Comparison of ENCODE assay signal across 23 mouse cellular contexts in genomic region chr12:52780216-52780615, GRCm38 (mm10).
DNase-seq lines count a peak whose midpoint lies in the region; ATAC-seq lines count a peak whose summit lies in the region.
"Had no signal": no experiment of that assay in that cellular context is flagged by ENCODE, and none has a peak within 500 bp of the region (broad histone marks: within the 10 kb centered on the region; RNA-seq: fewer than 3 reads in every experiment).

No protein-coding gene starts in this region.

- H3K4me3 ChIP-seq in hindbrain, embryonic 11.5 days (ENCODE audit: low read depth, low read length) = no peak overlapping the region
- no peak overlapping the region for H3K4me3 ChIP-seq in hindbrain, embryonic 10.5 days
- H3K4me3 ChIP-seq in hindbrain, embryonic 14.5 days (replicated peaks; ENCODE audit: low read length) = no peak overlapping the region
- no peak overlapping the region for H3K4me3 ChIP-seq in neural tube, embryonic 15.5 days (replicated peaks)
- H3K4me3 ChIP-seq: forebrain, embryonic 10.5 days; gastrocnemius, adult 2 months; heart, embryonic 10.5 days; limb, embryonic 12.5 days had no signal

- no peak for ATAC-seq in hindbrain, embryonic 11.5 days (ENCODE audit: low FRiP score)
- ATAC-seq in hindbrain, embryonic 14.5 days (ENCODE audit: low FRiP score) = no peak
- ATAC-seq in neural tube, embryonic 15.5 days (ENCODE audit: low FRiP score) = no peak
- ATAC-seq: activated CD4-positive, CD25-positive, alpha-beta regulatory T cell, adult 4 months; intestine, embryonic 16.5 days; liver, postnatal 0 days had no signal

- H3K4me2 ChIP-seq in hindbrain, embryonic 11.5 days (replicated peaks; ENCODE audit: low read depth, low read length) = no peak overlapping the region
- no peak overlapping the region; the same call in 1 of the 2 replicates for H3K4me2 ChIP-seq in hindbrain, embryonic 14.5 days (replicated peaks)
- no peak overlapping the region for H3K4me2 ChIP-seq in neural tube, embryonic 15.5 days
- H3K4me2 ChIP-seq: limb, embryonic 12.5 days; liver, embryonic 11.5 days; midbrain, embryonic 11.5 days had no signal

- no peaks in the 10 kb centered on the region; the same call in 1 of the 2 replicates for H3K4me1 ChIP-seq in hindbrain, embryonic 11.5 days (replicated peaks; ENCODE audit: control insufficient read depth, insufficient read depth, low read length)
- H3K4me1 ChIP-seq in hindbrain, embryonic 10.5 days (replicated peaks) = peaks cover 42% of the 10 kb centered on the region
- peaks cover 26% of the 10 kb centered on the region for H3K4me1 ChIP-seq in hindbrain, embryonic 14.5 days (replicated peaks; ENCODE audit: control insufficient read depth, insufficient read depth, low read length)
- H3K4me1 ChIP-seq in neural tube, embryonic 15.5 days = peaks cover 17% of the 10 kb centered on the region

- no peaks in the 10 kb centered on the region for H3K9me3 ChIP-seq in hindbrain, embryonic 11.5 days (ENCODE audit: control insufficient read depth, low read length)
- H3K9me3 ChIP-seq in hindbrain, embryonic 10.5 days = no peaks in the 10 kb centered on the region
- no peaks in the 10 kb centered on the region for H3K9me3 ChIP-seq in hindbrain, embryonic 14.5 days (ENCODE audit: control insufficient read depth, low read length)
- no peaks in the 10 kb centered on the region for H3K9me3 ChIP-seq in neural tube, embryonic 15.5 days (replicated peaks)
- H3K9me3 ChIP-seq: forebrain, embryonic 10.5 days; heart, embryonic 10.5 days; limb, embryonic 12.5 days had no signal

- 38% methylated on average over 5 of the region's 5 CpGs for WGBS in hindbrain, embryonic 11.5 days
- WGBS in hindbrain, embryonic 10.5 days = 42% methylated on average over 5 of the region's 5 CpGs
- WGBS in hindbrain, embryonic 14.5 days = 24% methylated on average over 5 of the region's 5 CpGs
- WGBS in neural tube, embryonic 15.5 days = 14% methylated on average over 5 of the region's 5 CpGs

- H3K36me3 ChIP-seq in hindbrain, embryonic 11.5 days (ENCODE audit: control insufficient read depth, insufficient read depth, low read length) = no peaks in the 10 kb centered on the region
- H3K36me3 ChIP-seq in hindbrain, embryonic 10.5 days = no peaks in the 10 kb centered on the region
- H3K36me3 ChIP-seq in hindbrain, embryonic 14.5 days (replicated peaks; ENCODE audit: control insufficient read depth, insufficient read depth) = no peaks in the 10 kb centered on the region
- no peaks in the 10 kb centered on the region for H3K36me3 ChIP-seq in neural tube, embryonic 15.5 days
- H3K36me3 ChIP-seq: forebrain, embryonic 10.5 days; heart, embryonic 10.5 days; limb, embryonic 12.5 days had no signal

- H3K27me3 ChIP-seq in hindbrain, embryonic 11.5 days (ENCODE audit: control insufficient read depth, insufficient read depth, low read length) = no peaks in the 10 kb centered on the region
- H3K27me3 ChIP-seq in hindbrain, embryonic 10.5 days (ENCODE audit: insufficient read depth, poor library complexity, severe bottlenecking) = no peaks in the 10 kb centered on the region
- H3K27me3 ChIP-seq in hindbrain, embryonic 14.5 days (ENCODE audit: control insufficient read depth, insufficient read depth, low read length) = no peaks in the 10 kb centered on the region
- no peaks in the 10 kb centered on the region for H3K27me3 ChIP-seq in neural tube, embryonic 15.5 days (replicated peaks)
- H3K27me3 ChIP-seq: limb, embryonic 12.5 days had no signal

- no peak overlapping the region for H3K27ac ChIP-seq in hindbrain, embryonic 11.5 days (ENCODE audit: low read depth, low read length)
- H3K27ac ChIP-seq in hindbrain, embryonic 10.5 days = no peak overlapping the region
- H3K27ac ChIP-seq in hindbrain, embryonic 14.5 days = peak overlapping the region; percentile 18; the same call in 1 of the 2 replicates
- H3K27ac ChIP-seq in neural tube, embryonic 15.5 days (replicated peaks) = 0 out of 2 replicates have a peak overlapping the region, but pooled peaks have one; percentile 37
- H3K27ac ChIP-seq: forebrain, embryonic 10.5 days; gastrocnemius, adult 2 months; heart, embryonic 10.5 days; limb, embryonic 12.5 days had no signal

- DNase-seq in hindbrain, embryonic 11.5 days (ENCODE audit: low spot score) = peak; percentile 42
- DNase-seq in hindbrain, embryonic 10.5 days (ENCODE audit: low spot score) = no peak
- peak; percentile 49 for DNase-seq in brain, adult 2 months (ENCODE audit: low read depth, low spot score)
- no peak for DNase-seq in hindbrain, embryonic 14.5 days (ENCODE audit: low spot score)
- no peak for DNase-seq in gastrocnemius, postnatal 4 days (ENCODE audit: low spot score in 2 of 2)
- DNase-seq in layer of hippocampus, adult 9-10 months (ENCODE audit: low spot score) = no peak
- DNase-seq: adrenal gland, postnatal 14 days; cerebellum, postnatal 10 days; gastrocnemius, adult 2 months; heart, postnatal 4 days; kidney, adult 9 months; kidney, postnatal 14 days; liver, postnatal 0 days; lung, postnatal 10 days; thymus, postnatal 25 days had no signal

- no peak overlapping the region for H3K9ac ChIP-seq in hindbrain, embryonic 11.5 days (ENCODE audit: low read depth, low read length)
- H3K9ac ChIP-seq in hindbrain, embryonic 14.5 days = no peak overlapping the region
- H3K9ac ChIP-seq in neural tube, embryonic 15.5 days (replicated peaks) = no peak overlapping the region
- H3K9ac ChIP-seq: limb, embryonic 12.5 days; liver, postnatal 0 days had no signal

Comparison
In these comparisons a context has a peak if more than half of its experiments do, and no peak if none do; other contexts are left out.
1. DNase-seq: peak in hindbrain, embryonic 11.5 days (single experiment) and brain, adult 2 months (single experiment); none in hindbrain, embryonic 10.5 days (single experiment), hindbrain, embryonic 14.5 days (single experiment), gastrocnemius, postnatal 4 days (0 of 2) and layer of hippocampus, adult 9-10 months (single experiment).
2. H3K27ac ChIP-seq: peak in hindbrain, embryonic 14.5 days (single experiment) and neural tube, embryonic 15.5 days (single experiment); none in hindbrain, embryonic 11.5 days (single experiment) and hindbrain, embryonic 10.5 days (single experiment).